ENCODE assay signal across 9 mouse cellular contexts in genomic region chr4:53218752-53219151, GRCm38 (mm10). TPM values are rescaled to one million over a fixed set of nuclear protein-coding genes. Genes with fewer than 3 reads are reported as not detected.
DNase-seq lines count a peak whose midpoint lies in the region; ATAC-seq and TF ChIP-seq lines count a peak whose summit lies in the region.
"Had no signal": no experiment of that assay in that cellular context is flagged by ENCODE, and none has a peak within 500 bp of the region (broad histone marks: within the 10 kb centered on the region; RNA-seq: fewer than 3 reads in every experiment).

No protein-coding gene starts in this region.

- DNase-seq in hindbrain, embryonic 11.5 days (ENCODE audit: low spot score), result no peak
- DNase-seq in limb, embryonic 10.5 days (ENCODE audit: low spot score), result no peak
- peak; percentile 42 for DNase-seq in right cerebral cortex, postnatal 4 days
- DNase-seq in ovary, postnatal 14 days (ENCODE audit: low spot score), result no peak
- DNase-seq in thymus, postnatal 25 days, result no peak

- H3K4me1 ChIP-seq in hindbrain, embryonic 12.5 days, result peaks cover 20% of the 10 kb centered on the region
- H3K4me1 ChIP-seq in hindbrain, embryonic 11.5 days (replicated peaks; ENCODE audit: control insufficient read depth, insufficient read depth, low read length), result peaks cover 2% of the 10 kb centered on the region; the same call in 1 of the 2 replicates
- no peaks in the 10 kb centered on the region; the same call in 1 of the 2 replicates for H3K4me1 ChIP-seq in cortical plate, adult 2 months (ENCODE audit: control insufficient read depth, insufficient read depth, low read length)
- peaks cover 18 to 21% of the 10 kb centered on the region in 2 experiments for H3K4me1 ChIP-seq in heart, embryonic 14.5 days (ENCODE audit: control insufficient read depth in 2 of 2, insufficient read depth in 2 of 2, low read length in 2 of 2)
- H3K4me1 ChIP-seq in limb, embryonic 10.5 days, result peaks cover 39% of the 10 kb centered on the region

- no peaks in the 10 kb centered on the region for H3K9me3 ChIP-seq in hindbrain, embryonic 12.5 days (replicated peaks)
- H3K9me3 ChIP-seq in hindbrain, embryonic 11.5 days (ENCODE audit: control insufficient read depth, low read length), result no peaks in the 10 kb centered on the region
- H3K9me3 ChIP-seq in heart, embryonic 14.5 days (ENCODE audit: control insufficient read depth, low read length), result no peaks in the 10 kb centered on the region
- no peaks in the 10 kb centered on the region for H3K9me3 ChIP-seq in limb, embryonic 10.5 days (replicated peaks)

- H3K4me3 ChIP-seq in hindbrain, embryonic 12.5 days, result no peak overlapping the region
- H3K4me3 ChIP-seq in hindbrain, embryonic 11.5 days (ENCODE audit: low read depth, low read length), result no peak overlapping the region
- H3K4me3 ChIP-seq in cortical plate, adult 2 months (ENCODE audit: insufficient read depth, low read length), result no peak overlapping the region
- no peak overlapping the region for H3K4me3 ChIP-seq in heart, embryonic 14.5 days (ENCODE audit: control insufficient read depth in 1 of 2, insufficient read depth in 1 of 2, low read depth in 1 of 2, low read length in 2 of 2)
- H3K4me3 ChIP-seq in limb, embryonic 10.5 days, result no peak overlapping the region
- H3K4me3 ChIP-seq: erythroblast, embryonic 14.5 days had no signal

- H3K4me2 ChIP-seq in hindbrain, embryonic 12.5 days (replicated peaks), result no peak overlapping the region
- no peak overlapping the region for H3K4me2 ChIP-seq in hindbrain, embryonic 11.5 days (replicated peaks; ENCODE audit: low read depth, low read length)
- peak overlapping the region; percentile 90 for H3K4me2 ChIP-seq in heart, embryonic 14.5 days (ENCODE audit: low read length)

- no peak for TF ChIP-seq POLR2A in cortical plate, adult 2 months (IDR thresholded peaks at IDR 0.05; ENCODE audit: extremely low read depth, insufficient read depth, low read length)

- 33% methylated on average over 7 of the region's 7 CpGs for WGBS in hindbrain, embryonic 12.5 days
- WGBS in hindbrain, embryonic 11.5 days, result 49% methylated on average over 7 of the region's 7 CpGs
- 21% methylated on average over 7 of the region's 7 CpGs for WGBS in heart, embryonic 14.5 days
- 37% methylated on average over 7 of the region's 7 CpGs for WGBS in limb, embryonic 10.5 days

- TF ChIP-seq CTCF in cortical plate, adult 2 months (IDR thresholded peaks at IDR 0.05; ENCODE audit: extremely low read depth, insufficient read depth, low read length), result no peak

- no peaks in the 10 kb centered on the region for H3K27me3 ChIP-seq in hindbrain, embryonic 12.5 days
- no peaks in the 10 kb centered on the region for H3K27me3 ChIP-seq in hindbrain, embryonic 11.5 days (ENCODE audit: control insufficient read depth, insufficient read depth, low read length)
- H3K27me3 ChIP-seq in heart, embryonic 14.5 days (ENCODE audit: control insufficient read depth, insufficient read depth, low read length), result no peaks in the 10 kb centered on the region
- H3K27me3 ChIP-seq in limb, embryonic 10.5 days (ENCODE audit: low read depth, poor library complexity, severe bottlenecking), result no peaks in the 10 kb centered on the region

- H3K27ac ChIP-seq in hindbrain, embryonic 12.5 days, result 0 out of 2 replicates have a peak overlapping the region, but pooled peaks have one; percentile 2
- H3K27ac ChIP-seq in hindbrain, embryonic 11.5 days (ENCODE audit: low read depth, low read length), result no peak overlapping the region
- H3K27ac ChIP-seq in cortical plate, adult 2 months (ENCODE audit: insufficient read depth, low read length), result peak overlapping the region; percentile 16; the same call in 1 of the 2 replicates
- peak overlapping the region; percentile 59 to 86; a peak in 3 of 4 replicates for H3K27ac ChIP-seq in heart, embryonic 14.5 days (replicated peaks in 1 of 2; ENCODE audit: control insufficient read depth in 1 of 2, insufficient read depth in 1 of 2, low read depth in 2 of 2, low read length in 2 of 2)
- peak overlapping the region; percentile 93; the same call in 1 of the 2 replicates for H3K27ac ChIP-seq in limb, embryonic 10.5 days

- 0 out of 2 replicates have a peak, but pooled peaks have one; percentile 30 for ATAC-seq in hindbrain, embryonic 12.5 days (ENCODE audit: low FRiP score)
- no peak for ATAC-seq in hindbrain, embryonic 11.5 days (ENCODE audit: low FRiP score)
- no peak for ATAC-seq in heart, embryonic 14.5 days (ENCODE audit: insufficient number of reproducible peaks, insufficient read depth, low FRiP score, low read depth)

- H3K36me3 ChIP-seq in hindbrain, embryonic 12.5 days, result no peaks in the 10 kb centered on the region
- no peaks in the 10 kb centered on the region for H3K36me3 ChIP-seq in hindbrain, embryonic 11.5 days (ENCODE audit: control insufficient read depth, insufficient read depth, low read length)
- no peaks in the 10 kb centered on the region for H3K36me3 ChIP-seq in heart, embryonic 14.5 days (ENCODE audit: control insufficient read depth, insufficient read depth, low read length)
- H3K36me3 ChIP-seq in limb, embryonic 10.5 days, result no peaks in the 10 kb centered on the region

- no peak overlapping the region for H3K9ac ChIP-seq in hindbrain, embryonic 12.5 days
- no peak overlapping the region for H3K9ac ChIP-seq in hindbrain, embryonic 11.5 days (ENCODE audit: low read depth, low read length)
- H3K9ac ChIP-seq in heart, embryonic 14.5 days (ENCODE audit: low read length), result no peak overlapping the region

RNA-seq across cellular contexts. Expression of gene Abca1, which starts 59.1 kb away (rescaled TPM):
- 9.3 and 10.4 TPM in 2 replicates for polyA plus RNA-seq in hindbrain, embryonic 12.5 days (2016; fragmentation: Nextera tagmentation; extraction: Ambion mirVana)
- polyA plus RNA-seq in hindbrain, embryonic 11.5 days (2014; fragmentation: Nextera tagmentation; extraction: Ambion mirVana), result 6.1 and 7.5 TPM in 2 replicates
- 8.3 and 9.0 TPM in 2 replicates for polyA plus RNA-seq in cortical plate, adult 2 months (2012; rRNA removed)
- polyA plus RNA-seq in heart, embryonic 14.5 days (2014; fragmentation: Nextera tagmentation; extraction: Ambion mirVana), result 7.8 and 8.1 TPM in 2 replicates
- polyA plus RNA-seq in limb, embryonic 10.5 days (2016; fragmentation: Nextera tagmentation; extraction: Ambion mirVana), result 2.3 and 3.2 TPM in 2 replicates
